Mouse (Mus musculus) limb, embryonic 11.5 days (tissue): ENCODE results near the gene Cryba4. TPM values are rescaled to one million over a fixed set of nuclear protein-coding genes. Genes with fewer than 3 reads are reported as not detected.

ENCODE experiments used
- ATAC-seq: fragments of 200-750 bp; cut with Nextera tagmentation; 2 replicates; pipeline ENCODE4 v1.8.0; 2017; ENCODE audit warnings: low read depth; ENCODE audit not compliant: insufficient number of reproducible peaks, low FRiP score, low TSS enrichment
- DNase-seq: peaks from one replicate; pipeline ENCODE4 v3.0.0-alpha.2; 2015; ENCODE audit warnings: low spot score
- H3K27ac ChIP-seq: fragments of 300-500 bp; sonication (generic); replicated peaks from 2 replicates; pipeline ENCODE4 v1.5.1; 2014; ENCODE audit warnings: low read depth, mild to moderate bottlenecking, low read length
- H3K27me3 ChIP-seq: fragments of 300-500 bp; sonication (generic); 2 replicates; pipeline ENCODE4 v1.6.1; 2014; ENCODE audit warnings: mild to moderate bottlenecking, low read length, mixed read lengths; ENCODE audit not compliant: control insufficient read depth, insufficient read depth
- H3K36me3 ChIP-seq: fragments of 300-500 bp; sonication (generic); 2 replicates; pipeline ENCODE4 v1.6.1; 2014; ENCODE audit warnings: mild to moderate bottlenecking, low read length, moderate library complexity, mixed read lengths; ENCODE audit not compliant: control insufficient read depth, insufficient read depth
- H3K4me1 ChIP-seq: fragments of 300-500 bp; sonication (generic); 2 replicates; pipeline ENCODE4 v1.6.1; 2014; ENCODE audit warnings: low read length, mixed read lengths; ENCODE audit not compliant: control insufficient read depth, insufficient read depth
- H3K4me2 ChIP-seq: fragments of 300-500 bp; sonication (generic); 2 replicates; pipeline ENCODE4 v1.6.1; 2014; ENCODE audit warnings: low read depth, mild to moderate bottlenecking, moderate library complexity; ENCODE audit not compliant: severe bottlenecking
- H3K4me3 ChIP-seq: fragments of 300-500 bp; sonication (generic); 2 replicates; pipeline ENCODE4 v1.5.1; 2014; ENCODE audit warnings: low read depth, low read length
- H3K9ac ChIP-seq: fragments of 300-500 bp; sonication (generic); 2 replicates; pipeline ENCODE4 v1.6.1; 2014; ENCODE audit warnings: mild to moderate bottlenecking, low read length
- H3K9me3 ChIP-seq: fragments of 300-500 bp; sonication (generic); 2 replicates; pipeline ENCODE4 v1.6.1; 2016; ENCODE audit warnings: low read length; ENCODE audit not compliant: control insufficient read depth
- WGBS: fragments of 180-500 bp; shearing (Covaris S2); extraction: QIAGEN DNeasy Blood & Tissue Kit; methylation state at CpG from one replicate; pipeline ENCODE4 v1.1.7; 2014; 5-methylcytosine and 5-hydroxymethylcytosine counted together
- polyA plus RNA-seq: library from polyadenylated mRNA; unstranded; fragments of >200 nt; fragmentation: Nextera tagmentation; extraction: Ambion mirVana; gene quantifications from 2 replicates; pipeline ENCODE4 v1.2.1, GENCODE M21; 2014

Gene Cryba4
- polyA plus RNA-seq, 1 experiment from 2014 or later: 0.20 TPM

DNA sequence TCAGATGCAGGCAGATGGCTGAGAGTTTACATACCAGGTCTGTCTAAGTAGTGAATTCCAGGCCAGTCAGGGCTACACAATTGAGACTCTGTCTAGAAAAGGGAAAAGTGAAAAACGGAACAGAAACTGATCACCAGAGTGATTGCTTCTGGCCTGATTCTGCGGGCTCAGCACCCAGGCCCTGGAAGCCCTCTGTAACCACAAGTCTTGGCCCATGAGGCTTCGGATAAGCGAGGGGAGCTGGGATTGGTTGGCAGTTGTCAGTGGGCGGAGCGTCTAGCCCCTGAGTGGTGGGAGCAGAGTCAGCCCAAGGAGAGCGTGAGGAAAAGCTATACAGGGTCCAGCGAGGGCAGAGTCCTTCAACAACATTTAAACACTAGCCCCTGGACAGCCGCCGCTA, 13.2 kb upstream of the Cryba4 start:
- H3K9me3 ChIP-seq: no peaks in the 10 kb centered on the region
- no peaks in the 10 kb centered on the region; the same call in 1 of the 2 replicates for H3K4me1 ChIP-seq
- peak overlapping the region; percentile 25; the same call in 1 of the 2 replicates for H3K4me2 ChIP-seq
- no peak overlapping the region for H3K27ac ChIP-seq
- H3K27me3 ChIP-seq: 0 out of 2 replicates have a peak, but pooled peaks cover 7% of the 10 kb centered on the region
- H3K4me3 ChIP-seq: no peak overlapping the region
- H3K36me3 ChIP-seq: no peaks in the 10 kb centered on the region
- DNase-seq (peak; percentile 63), ATAC-seq (0 out of 2 replicates have a peak, but pooled peaks have one; percentile 59)
- 6% methylated on average over 10 of the region's 10 CpGs for WGBS
- H3K9ac ChIP-seq: no peak overlapping the region

DNA sequence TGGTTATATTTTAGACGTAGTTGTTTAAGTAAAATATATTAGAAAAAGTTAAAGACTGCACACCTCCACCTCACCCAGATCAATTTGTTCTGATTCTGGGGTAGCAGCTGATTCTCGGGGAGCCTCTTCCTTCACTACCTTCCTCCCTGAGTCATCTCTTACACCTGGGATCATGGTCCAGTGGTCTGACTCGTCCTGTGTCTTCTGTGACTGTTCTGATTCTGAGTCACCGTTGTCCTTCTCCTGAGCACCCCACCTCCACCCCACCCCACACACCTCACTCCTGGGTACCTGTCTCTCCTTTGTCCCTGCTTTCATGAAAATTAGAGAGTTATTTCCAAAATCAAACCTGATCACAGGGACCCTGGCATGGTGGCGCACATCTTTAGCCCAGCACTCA, 12.8 kb upstream of the Cryba4 start:
- Histone ChIP-seq H3K4me3 (no peak overlapping the region), H3K4me2 (no peak overlapping the region), H3K36me3 (no peaks in the 10 kb centered on the region), H3K27ac (no peak overlapping the region), H3K9ac (no peak overlapping the region), H3K4me1 (no peaks in the 10 kb centered on the region; the same call in 1 of the 2 replicates), H3K9me3 (no peaks in the 10 kb centered on the region), H3K27me3 (0 out of 2 replicates have a peak, but pooled peaks cover 7% of the 10 kb centered on the region)
- ATAC-seq (no peak), DNase-seq (no peak)
- 88% methylated on average over 5 of the region's 5 CpGs for WGBS

DNA sequence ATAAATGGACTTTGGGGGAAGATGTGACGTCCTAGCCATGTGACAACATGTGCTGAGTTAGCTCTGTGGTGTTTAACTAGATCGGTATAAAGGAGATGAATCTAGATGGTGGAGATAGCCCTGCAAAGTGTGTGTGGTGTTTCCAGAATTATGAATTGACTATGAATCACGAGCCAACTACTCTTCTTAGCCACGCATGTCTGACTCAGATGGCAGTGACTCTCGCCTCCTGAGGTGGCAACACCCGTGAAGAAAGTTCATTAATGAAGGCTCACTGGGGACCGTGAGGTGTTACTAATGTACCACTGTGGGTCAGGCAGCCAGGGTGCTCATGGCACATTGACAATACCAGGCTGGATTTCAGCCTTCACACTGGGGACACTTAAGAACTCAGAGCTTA, 11.8 kb upstream of the Cryba4 start:
- 81% methylated on average over 7 of the region's 7 CpGs for WGBS
- H3K27me3 ChIP-seq: 0 out of 2 replicates have a peak, but pooled peaks cover 7% of the 10 kb centered on the region

DNA sequence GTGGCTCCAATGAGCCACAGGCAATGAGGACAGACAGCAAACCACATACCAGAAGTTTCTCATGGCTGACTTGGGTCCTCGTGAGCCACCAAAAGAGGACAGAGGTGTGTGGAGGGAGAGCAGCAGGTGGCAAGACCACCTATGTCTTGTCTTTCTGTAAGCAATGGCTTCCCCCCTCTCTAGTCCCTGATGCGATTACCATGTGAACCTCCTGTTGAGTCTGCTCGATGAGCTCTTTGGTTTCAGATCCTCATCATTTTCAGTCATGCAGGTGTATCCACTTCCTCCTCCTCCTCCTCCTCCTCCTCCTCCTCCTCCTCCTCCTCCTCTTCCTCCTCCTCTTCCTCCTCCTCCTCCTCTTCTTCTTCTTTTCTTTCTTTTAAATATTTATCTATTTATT, 8.5 kb upstream of the Cryba4 start:
- no peak for ATAC-seq
- WGBS: 89% methylated on average over 3 of the region's 3 CpGs

More for the DNA sequence above, 11.8 kb upstream of the Cryba4 start:
- Histone ChIP-seq H3K36me3 (no peaks in the 10 kb centered on the region), H3K9ac (no peak overlapping the region), H3K4me3 (no peak overlapping the region), H3K4me2 (no peak overlapping the region), H3K9me3 (no peaks in the 10 kb centered on the region), H3K27ac (no peak overlapping the region), H3K4me1 (no peaks in the 10 kb centered on the region; the same call in 1 of the 2 replicates)
- DNase-seq (no peak), ATAC-seq (no peak)

GRCm38 (mm10) chr5:112259862-112260650, 7.7 kb upstream of the Cryba4 start:
- Histone ChIP-seq H3K4me1 (peaks cover 4% of the 10 kb centered on the region), H3K27me3 (no peaks in the 10 kb centered on the region), H3K27ac (no peak overlapping the region), H3K36me3 (no peaks in the 10 kb centered on the region), H3K4me3 (no peak overlapping the region), H3K9me3 (no peaks in the 10 kb centered on the region), H3K9ac (no peak overlapping the region), H3K4me2 (no peak overlapping the region)
- no peak for ATAC-seq
- 87% methylated on average over 16 of the region's 16 CpGs for WGBS
- DNase-seq: no peak

More for the DNA sequence above, 8.5 kb upstream of the Cryba4 start:
- Histone ChIP-seq H3K4me2 (no peak overlapping the region), H3K4me3 (no peak overlapping the region), H3K27me3 (no peaks in the 10 kb centered on the region), H3K27ac (no peak overlapping the region), H3K36me3 (no peaks in the 10 kb centered on the region), H3K9me3 (no peaks in the 10 kb centered on the region), H3K9ac (no peak overlapping the region), H3K4me1 (peaks cover 4% of the 10 kb centered on the region)
- no peak for DNase-seq

DNA sequence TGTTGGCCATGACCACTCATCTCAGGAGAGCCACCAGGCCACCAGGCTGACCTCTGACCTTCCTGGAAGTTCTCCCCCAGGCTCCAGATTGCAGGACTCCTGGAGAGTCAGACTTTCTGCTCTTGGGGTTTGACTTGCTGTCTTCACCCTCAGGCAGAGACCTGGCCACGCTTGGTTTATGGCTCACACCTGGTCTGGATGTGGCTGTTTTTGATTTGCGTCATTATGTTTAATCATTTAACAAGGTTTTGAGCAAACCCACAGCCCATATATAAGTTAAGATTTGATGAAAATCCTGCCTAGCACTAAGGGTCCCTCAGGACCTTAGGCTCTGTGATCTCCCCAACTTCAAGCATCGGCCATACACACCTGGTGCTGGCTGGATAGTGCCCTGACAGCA, 5.6 kb upstream of the Cryba4 start:
- Histone ChIP-seq H3K4me2 (no peak overlapping the region), H3K9me3 (no peaks in the 10 kb centered on the region), H3K36me3 (no peaks in the 10 kb centered on the region), H3K4me1 (peaks cover 4% of the 10 kb centered on the region), H3K9ac (no peak overlapping the region), H3K27ac (no peak overlapping the region), H3K27me3 (no peaks in the 10 kb centered on the region), H3K4me3 (no peak overlapping the region)
- DNase-seq (peak; percentile 56), ATAC-seq (peak; percentile 70)
- 26% methylated on average over 3 of the region's 3 CpGs for WGBS

GRCm38 (mm10) chr5:112256457-112256856, 4.1 kb upstream of the Cryba4 start:
- WGBS: 75% methylated on average over 9 of the region's 9 CpGs
- no peak overlapping the region for H3K27ac ChIP-seq

DNA sequence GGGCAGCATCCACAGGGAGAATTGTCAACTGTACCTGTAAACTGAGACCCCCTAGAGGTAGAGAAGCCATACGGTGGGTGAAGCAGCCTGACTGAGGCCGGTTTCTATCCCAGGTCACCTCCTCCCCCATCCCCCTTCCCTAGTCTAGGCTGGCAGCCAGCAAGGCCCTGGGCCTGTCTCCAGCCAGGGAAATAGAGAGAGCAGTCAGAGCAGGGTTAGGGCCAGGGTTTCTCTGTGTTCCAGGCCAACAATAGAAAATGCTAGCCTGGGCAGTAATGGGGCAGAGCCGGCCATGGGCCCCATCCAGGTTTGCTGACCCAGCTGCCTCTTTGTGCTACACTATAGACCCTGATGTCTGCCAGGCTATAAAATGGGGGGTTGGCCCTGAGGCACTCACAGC, 3.1 kb upstream of the Cryba4 start, which contains the start of gene Crybb1:
TSS of gene Crybb1 (plus strand) at position 390 of the 400 bp plus-strand sequence.
- WGBS: 53% methylated on average over 3 of the region's 3 CpGs
- no peak for ATAC-seq
- H3K9ac ChIP-seq: no peak within 1 kb of the TSS

More at GRCm38 (mm10) chr5:112256457-112256856, 4.1 kb upstream of the Cryba4 start:
- Histone ChIP-seq H3K27me3 (no peaks in the 10 kb centered on the region), H3K9me3 (no peaks in the 10 kb centered on the region), H3K4me2 (no peak overlapping the region), H3K36me3 (no peaks in the 10 kb centered on the region), H3K9ac (no peak overlapping the region), H3K4me1 (peaks cover 4% of the 10 kb centered on the region), H3K4me3 (no peak overlapping the region)
- DNase-seq: no peak
- ATAC-seq: no peak

More for the DNA sequence above, 3.1 kb upstream of the Cryba4 start, which contains the start of gene Crybb1:
- Histone ChIP-seq H3K27me3 (no peaks in the 10 kb centered on the region), H3K36me3 (no peaks in the 10 kb centered on the region), H3K4me2 (no peak within 1 kb of the TSS), H3K27ac (no peak within 1 kb of the TSS), H3K4me3 (no peak within 1 kb of the TSS), H3K4me1 (peaks cover 4% of the 10 kb centered on the region), H3K9me3 (no peaks in the 10 kb centered on the region)
- no peak for DNase-seq
